32 mouse cellular contexts compared by ENCODE assay signal in genomic region chr9:14918825-14919668, GRCm38 (mm10). TPM values are rescaled to one million over a fixed set of nuclear protein-coding genes. Genes with fewer than 3 reads are reported as not detected.
DNase-seq lines count a peak whose midpoint lies in the region; ATAC-seq and TF ChIP-seq lines count a peak whose summit lies in the region.
"Had no signal": no experiment of that assay in that cellular context is flagged by ENCODE, and none has a peak within 500 bp of the region (broad histone marks: within the 10 kb centered on the region; RNA-seq: fewer than 3 reads in every experiment).

No protein-coding gene starts in this region.

- H3K27me3 ChIP-seq in hindbrain, embryonic 12.5 days, result no peaks in the 10 kb centered on the region
- H3K27me3 ChIP-seq in hindbrain, embryonic 14.5 days (ENCODE audit: control insufficient read depth, insufficient read depth, low read length), result no peaks in the 10 kb centered on the region
- no peaks in the 10 kb centered on the region for H3K27me3 ChIP-seq in kidney, embryonic 15.5 days
- H3K27me3 ChIP-seq in midbrain, postnatal 0 days (ENCODE audit: insufficient read depth, low read length), result no peaks in the 10 kb centered on the region
- no peaks in the 10 kb centered on the region for H3K27me3 ChIP-seq in midbrain, embryonic 15.5 days (replicated peaks)
- H3K27me3 ChIP-seq: CH12.LX; heart, embryonic 13.5 days; liver, embryonic 13.5 days; Patski had no signal

- no peaks in the 10 kb centered on the region for H3K9me3 ChIP-seq in hindbrain, embryonic 12.5 days (replicated peaks)
- no peaks in the 10 kb centered on the region for H3K9me3 ChIP-seq in hindbrain, embryonic 14.5 days (ENCODE audit: control insufficient read depth, low read length)
- H3K9me3 ChIP-seq in kidney, embryonic 15.5 days (replicated peaks), result no peaks in the 10 kb centered on the region
- H3K9me3 ChIP-seq in midbrain, postnatal 0 days (ENCODE audit: low read length), result no peaks in the 10 kb centered on the region
- H3K9me3 ChIP-seq in midbrain, embryonic 15.5 days, result no peaks in the 10 kb centered on the region
- H3K9me3 ChIP-seq: G1E; liver, embryonic 13.5 days had no signal

- peak; percentile 35; the same call in 1 of the 2 replicates for ATAC-seq in hindbrain, embryonic 12.5 days (ENCODE audit: low FRiP score)
- no peak; the same call in 1 of the 2 replicates for ATAC-seq in hindbrain, embryonic 14.5 days (ENCODE audit: low FRiP score)
- ATAC-seq in kidney, embryonic 15.5 days (replicated peaks; ENCODE audit: low FRiP score), result peak; percentile 77
- ATAC-seq in midbrain, postnatal 0 days (ENCODE audit: low FRiP score), result no peak
- ATAC-seq in midbrain, embryonic 15.5 days (replicated peaks), result no peak; the same call in 1 of the 2 replicates
- ATAC-seq: forebrain, embryonic 16.5 days; Patski had no signal

- H3K4me1 ChIP-seq in hindbrain, embryonic 12.5 days, result no peaks in the 10 kb centered on the region
- peaks cover 6% of the 10 kb centered on the region; the same call in 1 of the 2 replicates for H3K4me1 ChIP-seq in hindbrain, embryonic 14.5 days (replicated peaks; ENCODE audit: control insufficient read depth, insufficient read depth, low read length)
- peaks cover 11% of the 10 kb centered on the region for H3K4me1 ChIP-seq in kidney, embryonic 15.5 days
- H3K4me1 ChIP-seq in midbrain, postnatal 0 days (ENCODE audit: insufficient read depth, low read length), result no peaks in the 10 kb centered on the region
- H3K4me1 ChIP-seq in midbrain, embryonic 15.5 days, result peaks cover 5% of the 10 kb centered on the region; the same call in 1 of the 2 replicates
- H3K4me1 ChIP-seq: liver, embryonic 13.5 days had no signal

- no peak for TF ChIP-seq CTCF in midbrain, postnatal 0 days (IDR thresholded peaks at IDR 0.05)

- no peak for DNase-seq in hindbrain, embryonic 14.5 days (ENCODE audit: low spot score)
- no peak for DNase-seq in kidney, adult 8-10 months
- peak; percentile 15 for DNase-seq in midbrain, postnatal 0 days (ENCODE audit: low spot score)
- no peak for DNase-seq in left cerebral cortex, postnatal 14 days (ENCODE audit: low spot score in 2 of 2)
- DNase-seq: adrenal gland, postnatal 36 days; B cell, adult 2 months; cerebellum, adult 9-10 months; gastrocnemius, postnatal 14 days; heart, adult 18-20 months; kidney, adult 18-20 months; layer of hippocampus, adult 9-11 months; liver, embryonic 13.5 days; lung, adult 2 months; retina, postnatal 1 day; right cerebral cortex, postnatal 25 days; spleen, adult 18-20 months; thymus, adult 18-20 months; thymus, postnatal 36 days had no signal

- WGBS in hindbrain, embryonic 12.5 days, result 61% methylated on average over 5 of the region's 5 CpGs
- 53% methylated on average over 5 of the region's 5 CpGs for WGBS in hindbrain, embryonic 14.5 days
- 7% methylated on average over 5 of the region's 5 CpGs for WGBS in kidney, embryonic 15.5 days
- 59% methylated on average over 5 of the region's 5 CpGs for WGBS in midbrain, postnatal 0 days
- WGBS in midbrain, embryonic 15.5 days, result 66% methylated on average over 5 of the region's 5 CpGs

- no peak overlapping the region for H3K4me3 ChIP-seq in hindbrain, embryonic 12.5 days
- no peak overlapping the region for H3K4me3 ChIP-seq in hindbrain, embryonic 14.5 days (replicated peaks; ENCODE audit: low read length)
- H3K4me3 ChIP-seq in kidney, embryonic 15.5 days (replicated peaks), result no peak overlapping the region
- H3K4me3 ChIP-seq in midbrain, postnatal 0 days (ENCODE audit: low read depth, low read length), result no peak overlapping the region
- H3K4me3 ChIP-seq in midbrain, embryonic 15.5 days, result no peak overlapping the region
- H3K4me3 ChIP-seq: heart, embryonic 13.5 days; liver, embryonic 13.5 days had no signal

- intact Hi-C loops in left cerebral cortex, postnatal 14 days (cut with DNase I), result no loop called here

- H3K4me2 ChIP-seq in hindbrain, embryonic 12.5 days (replicated peaks), result no peak overlapping the region
- no peak overlapping the region for H3K4me2 ChIP-seq in hindbrain, embryonic 14.5 days (replicated peaks)
- 0 out of 2 replicates have a peak overlapping the region, but pooled peaks have one; percentile 2 for H3K4me2 ChIP-seq in kidney, embryonic 15.5 days
- H3K4me2 ChIP-seq in midbrain, postnatal 0 days (ENCODE audit: low read depth, low read length, poor library complexity, severe bottlenecking), result no peak overlapping the region
- H3K4me2 ChIP-seq in midbrain, embryonic 15.5 days, result no peak overlapping the region
- H3K4me2 ChIP-seq: heart, embryonic 13.5 days; liver, embryonic 13.5 days had no signal

- no peak overlapping the region for H3K9ac ChIP-seq in hindbrain, embryonic 12.5 days
- H3K9ac ChIP-seq in hindbrain, embryonic 14.5 days, result no peak overlapping the region
- H3K9ac ChIP-seq in kidney, embryonic 15.5 days, result no peak overlapping the region
- no peak overlapping the region for H3K9ac ChIP-seq in midbrain, postnatal 0 days (replicated peaks; ENCODE audit: low read length, poor library complexity, severe bottlenecking)
- no peak overlapping the region for H3K9ac ChIP-seq in midbrain, embryonic 15.5 days
- H3K9ac ChIP-seq: heart, embryonic 13.5 days; liver, embryonic 13.5 days had no signal

- no peaks in the 10 kb centered on the region for H3K36me3 ChIP-seq in hindbrain, embryonic 12.5 days
- H3K36me3 ChIP-seq in hindbrain, embryonic 14.5 days (replicated peaks; ENCODE audit: control insufficient read depth, insufficient read depth), result no peaks in the 10 kb centered on the region
- H3K36me3 ChIP-seq in kidney, embryonic 15.5 days, result no peaks in the 10 kb centered on the region
- H3K36me3 ChIP-seq in midbrain, postnatal 0 days (ENCODE audit: insufficient read depth, low read length), result no peaks in the 10 kb centered on the region
- no peaks in the 10 kb centered on the region for H3K36me3 ChIP-seq in midbrain, embryonic 15.5 days (replicated peaks)
- H3K36me3 ChIP-seq: G1E; heart, embryonic 13.5 days; liver, embryonic 13.5 days had no signal

- H3K27ac ChIP-seq in hindbrain, embryonic 12.5 days, result no peak overlapping the region; the same call in 1 of the 2 replicates
- H3K27ac ChIP-seq in hindbrain, embryonic 14.5 days, result no peak overlapping the region
- H3K27ac ChIP-seq in kidney, embryonic 15.5 days, result 0 out of 2 replicates have a peak overlapping the region, but pooled peaks have one; percentile 1
- H3K27ac ChIP-seq in midbrain, postnatal 0 days (ENCODE audit: low read depth, low read length), result no peak overlapping the region
- H3K27ac ChIP-seq in midbrain, embryonic 15.5 days, result no peak overlapping the region
- H3K27ac ChIP-seq: heart, embryonic 13.5 days; liver, embryonic 13.5 days; macrophage had no signal

RNA-seq across cellular contexts. Expression of gene Izumo1r, which starts 15.3 kb away (rescaled TPM):
- not detected in 2 replicates for polyA plus RNA-seq in hindbrain, embryonic 12.5 days (2016; fragmentation: Nextera tagmentation; extraction: Ambion mirVana)
- polyA plus RNA-seq in hindbrain, embryonic 14.5 days (2014; fragmentation: Nextera tagmentation; extraction: Ambion mirVana), result not detected in 2 replicates
- 0.16 and 0.21 TPM in 2 replicates for polyA plus RNA-seq in kidney, embryonic 15.5 days (2015; fragmentation: Nextera tagmentation; extraction: Ambion mirVana)
- not detected in 2 replicates for total RNA-seq in midbrain, postnatal 0 days (2014; rRNA removed)
- not detected in 2 replicates for polyA plus RNA-seq in midbrain, postnatal 0 days (2015; fragmentation: Nextera tagmentation; extraction: Ambion mirVana)
- polyA plus RNA-seq in midbrain, embryonic 15.5 days (2015; fragmentation: Nextera tagmentation; extraction: Ambion mirVana), result not detected in 2 replicates
- not detected for total RNA-seq in left cerebral cortex, postnatal 14 days (2021)
- total RNA-seq: adrenal gland, adult 18-20 months; adrenal gland, postnatal 36 days; CH12.LX; gastrocnemius, postnatal 14 days; heart, postnatal 25 days; left cerebral cortex, adult 18-20 months; left cerebral cortex, postnatal 36 days; monocyte, adult 5-6 weeks had no signal
- polyA plus RNA-seq: forebrain, embryonic 16.5 days; G1E; heart, embryonic 13.5 days; liver, embryonic 13.5 days; macrophage; Patski had no signal

RNA-seq across cellular contexts. Expression of gene Gpr83, which starts 59.0 kb away (rescaled TPM):
- polyA plus RNA-seq in hindbrain, embryonic 12.5 days (2016; fragmentation: Nextera tagmentation; extraction: Ambion mirVana), result 1.6 and 1.7 TPM in 2 replicates
- polyA plus RNA-seq in hindbrain, embryonic 14.5 days (2014; fragmentation: Nextera tagmentation; extraction: Ambion mirVana), result 1.3 and 1.4 TPM in 2 replicates
- polyA plus RNA-seq in kidney, embryonic 15.5 days (2015; fragmentation: Nextera tagmentation; extraction: Ambion mirVana), result 0.59 and 0.84 TPM in 2 replicates
- 4.6 and 5.6 TPM in 2 replicates for total RNA-seq in midbrain, postnatal 0 days (2014; rRNA removed)
- polyA plus RNA-seq in midbrain, postnatal 0 days (2015; fragmentation: Nextera tagmentation; extraction: Ambion mirVana), result 3.8 and 4.3 TPM in 2 replicates
- polyA plus RNA-seq in midbrain, embryonic 15.5 days (2015; fragmentation: Nextera tagmentation; extraction: Ambion mirVana), result 3.1 and 3.3 TPM in 2 replicates
- total RNA-seq in left cerebral cortex, postnatal 14 days (2021), result 10 to 100 TPM; 11.7 to 14.0 TPM
- total RNA-seq: adrenal gland, adult 18-20 months; adrenal gland, postnatal 36 days; CH12.LX; gastrocnemius, postnatal 14 days; heart, adult 18-20 months; heart, postnatal 25 days; monocyte, adult 5-6 weeks had no signal
- polyA plus RNA-seq: G1E, Patski had no signal

Comparison
In these comparisons a context has a peak if more than half of its experiments do, and no peak if none do; other contexts are left out.
1. ATAC-seq: peak in hindbrain, embryonic 12.5 days (single experiment) and kidney, embryonic 15.5 days (single experiment); none in hindbrain, embryonic 14.5 days (single experiment), midbrain, postnatal 0 days (single experiment) and midbrain, embryonic 15.5 days (single experiment).